Mouse (Mus musculus): Measurements from ENCODE around the gene Ssr1.

The Ssr1 gene

DNA sequence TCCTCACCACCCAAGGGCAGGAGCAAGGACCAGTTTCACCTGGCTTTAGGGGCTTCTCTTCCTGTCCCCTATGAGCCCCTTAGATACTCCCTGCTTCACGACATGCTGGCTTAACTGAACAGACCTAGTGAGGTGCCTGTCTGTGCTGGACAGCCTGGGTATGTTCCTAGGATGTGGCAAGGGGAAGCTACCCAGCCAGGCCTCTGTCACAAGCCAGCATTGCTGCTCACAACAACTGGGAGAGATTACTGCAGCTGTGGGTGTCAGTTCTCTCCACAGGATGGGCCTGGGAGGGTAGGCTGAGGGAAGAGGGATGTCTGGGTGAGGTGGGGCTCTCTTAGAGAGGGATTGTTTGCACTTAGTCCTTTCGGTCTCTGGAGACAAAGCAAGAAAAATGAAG lies 73.3 kb downstream of the Ssr1 start:
- no peak for DNase-seq (ENCODE audit: extremely low read depth, low read depth, low spot score)

DNA sequence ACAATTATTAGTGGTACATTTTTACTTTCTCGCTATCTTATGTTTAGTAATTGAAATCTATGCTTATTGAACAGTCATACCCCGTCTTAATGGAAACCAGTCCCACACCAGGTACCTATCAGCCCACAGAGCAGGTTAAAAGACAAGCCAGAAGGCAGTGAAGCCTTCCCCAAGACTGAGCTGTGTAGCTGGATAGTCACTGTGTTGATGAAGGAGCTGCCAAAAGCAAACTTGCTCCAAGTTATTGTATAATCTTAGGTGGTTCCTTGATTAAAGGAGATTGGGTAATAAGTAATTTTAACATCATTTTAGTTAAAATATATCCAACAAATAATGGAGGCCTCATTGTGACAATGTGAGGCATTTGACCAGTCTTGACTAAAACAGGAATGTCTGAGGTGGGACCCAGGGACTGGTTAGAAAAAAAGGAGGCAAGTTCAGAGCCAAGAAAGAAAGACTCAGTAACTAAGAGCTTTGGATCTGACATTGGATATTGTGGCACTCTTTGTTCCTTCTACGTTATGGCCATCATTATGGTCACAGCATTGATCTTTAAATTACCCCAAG lies 74.2 kb downstream of the Ssr1 start:
- DNase-seq (ENCODE audit: extremely low read depth, low read depth, low spot score) = no peak

DNA sequence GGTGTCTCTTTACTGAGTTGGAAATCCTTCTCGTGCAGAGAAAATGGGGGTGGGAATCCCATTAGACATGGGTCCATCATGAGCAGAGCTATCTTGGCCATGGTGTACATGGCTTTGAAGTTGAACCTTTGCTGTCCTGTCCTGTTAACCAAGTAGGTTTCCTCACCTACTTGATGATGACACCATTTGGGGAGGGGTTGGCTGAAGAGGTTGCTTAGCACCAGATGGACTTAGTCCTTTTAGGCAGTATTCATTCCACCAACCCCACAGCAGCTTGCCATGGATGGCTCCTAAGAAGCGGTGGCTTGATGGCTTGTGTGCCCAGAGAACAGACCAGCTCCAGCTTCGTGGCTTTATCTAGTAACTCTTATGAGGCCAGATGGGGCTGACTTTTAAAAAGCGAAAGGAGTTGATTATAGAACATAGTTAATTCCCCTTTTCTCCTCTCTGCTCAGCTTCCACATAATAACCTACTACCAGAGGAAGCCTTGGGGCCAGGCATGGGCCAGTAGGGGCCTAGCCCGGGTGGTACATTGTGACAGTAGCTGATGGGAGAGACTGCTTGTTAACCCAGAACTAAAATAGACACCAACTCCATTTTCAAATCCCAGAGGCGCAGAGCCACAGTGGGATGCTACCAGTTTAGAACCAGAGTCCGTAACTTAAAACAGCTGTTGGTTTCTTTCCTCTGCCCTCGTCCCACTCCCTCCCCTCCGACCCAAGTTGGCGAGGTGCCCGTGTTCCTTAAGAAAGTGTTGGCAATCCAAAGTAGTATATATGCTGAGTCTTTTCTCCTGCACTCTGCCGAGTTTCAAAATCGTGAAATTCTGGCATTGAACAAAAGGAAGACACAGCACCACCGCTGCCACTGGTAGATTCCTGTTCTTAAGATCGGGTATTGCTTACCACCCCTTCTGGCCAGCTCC lies 75.4 kb downstream of the Ssr1 start:
- DNase-seq (ENCODE audit: extremely low read depth, low read depth, low spot score) = no peak

Data from fat pad, adult 2 months (tissue).